Mouse (Mus musculus) hematopoietic stem cell, adult 5-6 weeks (primary cell): Measurements from ENCODE around the gene Nav1. TPM values are rescaled to one million over a fixed set of nuclear protein-coding genes. Genes with fewer than 3 reads are reported as not detected.
A peak's percentile ranks its signal among the peaks of the same experiment; 100 is the strongest.

Experiments used
- ATAC-seq, 2 experiments: fragments of 125-278 bp in 1 of 2; replicated peaks in 1 of 2; 2 replicates each; pipeline ENCODE4 v1.8.0; 2016 to 2017; ENCODE audit warnings: inconsistent platforms in 2 of 2, mild to moderate bottlenecking in 2 of 2, moderate number of reproducible peaks in 2 of 2, low read depth in 1 of 2, moderate TSS enrichment in 1 of 2; ENCODE audit not compliant: low FRiP score in 2 of 2, poor library complexity in 2 of 2, severe bottlenecking in 2 of 2, insufficient read depth in 1 of 2, low TSS enrichment in 1 of 2
- total RNA-seq: library from RNA; stranded (forward); fragments of 172-1452, 232-1000 nt; gene quantifications from 2 replicates; pipeline ENCODE4 v1.2.3, GENCODE M21; 2017

Nav1 gene
- total RNA-seq, 1 experiment from 2014 or later, result 4.7 TPM

GRCm38 (mm10) chr1:135410967-135411366 lies 196.1 kb downstream of the Nav1 start:
- peak; percentile 86 to 92 for ATAC-seq

GRCm38 (mm10) chr1:135408973-135409372 lies 198.1 kb downstream of the Nav1 start:
- ATAC-seq, result no peak

GRCm38 (mm10) chr1:135405356-135405755 lies 201.7 kb downstream of the Nav1 start:
- no peak for ATAC-seq

- ATAC-seq, result no peak
Measured at GRCm38 (mm10) chr1:135401452-135402110, 205.5 kb downstream of the Nav1 start.

- ATAC-seq, result no peak
Measured at GRCm38 (mm10) chr1:135399466-135399865, 207.6 kb downstream of the Nav1 start.

GRCm38 (mm10) chr1:135385161-135385560 lies 221.9 kb downstream of the Nav1 start:
- ATAC-seq, result no peak

Other genes with a start within 250 kb of the Nav1 start
- not detected in 2 replicates for gene Shisa4, start 232.1 kb downstream of the Nav1 start, total RNA-seq
- 36.1 and 61.9 TPM in 2 replicates for gene Ipo9, start 176.8 kb downstream of the Nav1 start, total RNA-seq
- 148 and 162 TPM in 2 replicates for gene Csrp1, start 112.8 kb upstream of the Nav1 start, total RNA-seq
- gene Phlda3, start 158.8 kb upstream of the Nav1 start, total RNA-seq, result 2.6 TPM in 1 of 2 replicates, not detected in the other
- gene Tnni1, start 172.1 kb upstream of the Nav1 start, total RNA-seq, result 0.88 TPM in 1 of 2 replicates, not detected in the other
- gene Lad1, start 211.3 kb upstream of the Nav1 start, total RNA-seq, result not detected in 2 replicates
- not detected in 2 replicates for gene Tnnt2, start 229.1 kb upstream of the Nav1 start, total RNA-seq